Mouse (Mus musculus) myocyte (in vitro differentiated cells): Measurements from ENCODE around the gene Crbn.

Source experiments
- CEBPB ChIP-seq: IDR thresholded peaks from 2 replicates; pipeline ENCODE4 v1.6.1; 2011; ENCODE audit warnings: mild to moderate bottlenecking, moderate library complexity; ENCODE audit not compliant: poor library complexity, insufficient read depth, severe bottlenecking
- E2F4 ChIP-seq: IDR thresholded peaks from one replicate; pipeline ENCODE4 v1.6.1; 2011; ENCODE audit warnings: mild to moderate bottlenecking, control low read depth, moderate library complexity; ENCODE audit not compliant: insufficient read depth
- MYOD1 ChIP-seq, 3 experiments: IDR thresholded peaks; one replicate each; pipeline ENCODE4 v1.6.1; 2011; ENCODE audit warnings: control low read depth in 2 of 3, low read depth in 2 of 3, mild to moderate bottlenecking in 2 of 3, moderate library complexity in 1 of 3; ENCODE audit not compliant: insufficient read length in 2 of 3, control insufficient read depth in 1 of 3
- POLR2A ChIP-seq: IDR thresholded peaks from one replicate; pipeline ENCODE4 v1.6.1; 2011; ENCODE audit warnings: low read depth, mild to moderate bottlenecking, control low read depth, moderate library complexity; ENCODE audit not compliant: insufficient read length
- POLR2AphosphoS2 ChIP-seq: IDR thresholded peaks from one replicate; pipeline ENCODE4 v1.6.1; 2011; ENCODE audit warnings: low read depth, control low read depth; ENCODE audit not compliant: insufficient read length
- TCF12 ChIP-seq: IDR thresholded peaks from one replicate; pipeline ENCODE4 v1.6.1; 2011; ENCODE audit warnings: mild to moderate bottlenecking, control low read depth; ENCODE audit not compliant: poor library complexity, insufficient read depth, severe bottlenecking
- TCF3 ChIP-seq: IDR thresholded peaks from one replicate; pipeline ENCODE4 v1.6.1; 2011; ENCODE audit warnings: low read depth, control low read depth; ENCODE audit not compliant: insufficient read length
- USF1 ChIP-seq: IDR thresholded peaks from one replicate; pipeline ENCODE4 v1.6.1; 2011; ENCODE audit warnings: low read depth, mild to moderate bottlenecking, control low read depth, moderate library complexity

GRCm38 (mm10) chr6:106732563-106732962 lies 67.3 kb downstream of the Crbn start:
- TF ChIP-seq POLR2A (no peak), TCF12 (no peak), USF1 (no peak), CEBPB (no peak), TCF3 (no peak), POLR2AphosphoS2 (no peak), MYOD1 (IDR thresholded peaks at IDR 0.05; ENCODE audit: control insufficient read depth in 1 of 3, insufficient read length in 2 of 3, low read depth in 2 of 3) (no peak), E2F4 (no peak)
